Mouse (Mus musculus) lung, postnatal 25 days (tissue): ENCODE data around the gene Grin3a.

Source experiments
- DNase-seq: peaks from one replicate; pipeline ENCODE4 v3.0.0; 2022; ENCODE audit warnings: low spot score

Gene Grin3a

DNA sequence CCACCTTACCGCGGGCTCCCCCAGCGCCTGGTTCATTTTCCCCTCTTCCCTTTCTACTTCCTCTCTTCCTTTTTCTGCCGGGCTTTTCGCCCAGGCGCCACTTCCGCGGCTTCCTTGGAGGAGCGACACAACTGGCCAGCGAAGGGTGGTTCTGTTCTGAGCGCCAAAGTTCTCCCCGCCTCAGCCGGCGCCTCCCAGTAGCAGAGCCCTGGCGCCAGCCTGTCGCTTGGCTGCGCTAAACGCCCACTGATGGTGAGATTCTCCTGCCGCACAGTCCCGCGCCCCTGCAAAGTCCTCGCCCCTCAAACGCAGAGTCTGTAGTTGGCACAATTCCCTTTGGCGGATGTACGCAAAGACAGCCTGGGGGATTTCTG lies at the start of gene Grin3a:
Gene Grin3a (minus strand): TSS at position 133 of the 374 bp plus-strand sequence.
- DNase-seq: no peak

- no peak for DNase-seq
Measured at GRCm38 (mm10) chr4:49891835-49892301, 46.3 kb upstream of the Grin3a start.

DNA sequence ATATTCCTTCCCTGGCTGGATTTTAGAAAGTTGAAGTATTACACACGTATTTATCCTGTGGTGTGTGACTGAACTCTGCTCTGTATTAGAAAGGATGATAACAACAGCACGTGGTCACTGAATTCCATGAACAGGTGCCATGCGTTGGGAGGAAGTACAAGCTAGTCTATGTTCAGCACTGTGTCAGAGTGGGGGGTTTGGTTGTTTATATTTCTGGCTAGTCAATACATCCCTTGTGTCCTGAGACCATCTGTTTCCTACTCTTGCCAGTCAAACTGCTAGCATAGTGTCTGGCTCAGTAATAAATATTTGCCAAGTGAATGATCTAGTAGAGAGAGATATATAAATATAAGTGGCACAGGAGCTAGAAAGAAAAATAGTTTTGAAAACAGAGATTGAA lies 31.5 kb upstream of the Grin3a start:
- no peak for DNase-seq

- no peak for DNase-seq
Measured at GRCm38 (mm10) chr4:49860611-49861010, 15.1 kb upstream of the Grin3a start.

DNA sequence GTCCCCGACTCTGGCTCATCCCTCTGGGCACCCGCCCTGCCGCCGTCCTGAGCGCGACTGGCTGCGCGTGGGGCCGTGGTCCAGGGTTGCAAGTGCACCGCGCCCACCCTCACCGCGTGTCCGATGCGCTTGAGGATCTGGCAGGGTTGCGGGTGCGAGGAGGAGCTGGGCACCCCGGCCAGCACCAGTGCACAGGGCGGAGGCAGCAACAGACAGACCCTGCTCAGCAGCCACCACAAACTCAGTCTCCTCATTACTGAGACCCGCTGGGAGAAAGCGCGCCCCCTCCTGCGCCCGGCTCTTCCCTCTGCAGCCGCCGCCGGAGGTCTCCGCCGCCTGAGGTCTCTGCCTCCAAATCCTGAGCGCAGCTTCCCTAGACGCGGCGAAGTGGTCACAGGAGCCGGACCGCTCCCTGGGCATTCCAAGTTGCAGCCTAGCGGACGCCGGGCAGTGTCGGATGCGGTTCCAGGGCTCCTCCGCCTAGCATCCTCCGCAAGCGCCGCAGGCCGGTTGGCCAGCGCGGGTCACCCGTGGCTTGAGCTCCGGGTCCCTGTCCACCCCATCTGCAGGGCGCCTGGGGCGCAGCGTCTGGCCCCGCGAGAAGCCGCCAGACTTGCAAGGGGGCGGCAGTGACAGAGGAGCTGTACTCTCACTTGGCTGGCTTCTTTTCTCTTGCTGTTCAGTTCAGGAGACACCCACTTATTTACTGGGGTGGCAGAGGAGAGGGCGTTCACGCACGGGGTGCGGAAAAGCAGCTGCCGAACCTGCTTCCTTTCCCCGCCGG lies 524 bp downstream of the Grin3a start:
- DNase-seq: no peak

DNA sequence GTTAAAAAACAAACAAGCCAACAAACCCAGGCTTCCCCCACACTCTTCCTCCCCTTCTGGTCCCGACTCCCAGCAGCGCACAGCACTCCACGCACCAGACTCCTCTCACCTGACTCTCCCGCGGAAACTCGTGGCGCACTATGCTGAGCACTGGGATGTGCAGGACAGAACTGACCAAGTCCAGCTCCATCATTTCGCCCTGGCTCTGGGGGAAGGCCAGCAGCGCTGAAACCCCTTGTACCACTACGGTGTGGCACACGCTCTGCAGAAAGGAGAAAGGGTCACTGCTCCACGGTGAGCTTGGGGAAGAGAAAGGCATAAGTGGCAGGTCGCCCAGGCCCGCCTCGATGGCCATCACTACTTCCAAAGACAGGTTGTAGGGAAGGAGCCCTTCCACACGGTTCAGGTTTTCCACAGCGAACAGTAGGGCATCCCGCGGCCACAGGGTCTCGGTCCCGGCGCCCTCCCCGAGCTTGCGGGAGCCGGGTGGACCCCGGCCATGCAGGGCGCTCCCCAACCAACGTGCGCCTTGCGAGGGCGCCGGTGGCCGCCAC lies 1.2 kb downstream of the Grin3a start:
- DNase-seq: no peak

- no peak for DNase-seq
Measured at GRCm38 (mm10) chr4:49843787-49844186, 1.8 kb downstream of the Grin3a start.

- no peak for DNase-seq
Measured at GRCm38 (mm10) chr4:49832035-49832434, 13.5 kb downstream of the Grin3a start.

DNA sequence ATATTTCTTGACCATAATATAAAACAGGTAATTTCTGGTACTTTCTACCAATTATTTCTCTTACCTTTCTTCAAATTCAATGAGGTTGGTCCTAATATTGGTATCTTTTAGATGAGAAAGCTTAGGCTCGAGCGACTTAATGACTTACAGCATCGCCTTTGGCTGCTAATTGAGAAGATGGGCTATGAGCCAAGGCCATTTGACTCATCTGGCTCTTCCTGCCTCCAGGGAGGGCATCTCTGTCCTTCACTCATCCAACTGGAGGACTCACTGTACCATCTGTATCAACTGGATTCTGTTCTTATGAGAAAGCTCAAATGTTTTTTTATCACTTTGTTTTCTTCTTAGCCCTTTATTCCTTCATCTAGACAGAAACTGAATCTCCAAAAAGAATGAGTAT lies 31.7 kb downstream of the Grin3a start:
- no peak for DNase-seq

GRCm38 (mm10) chr4:49806791-49807190 lies 38.8 kb downstream of the Grin3a start:
- DNase-seq: no peak

DNA sequence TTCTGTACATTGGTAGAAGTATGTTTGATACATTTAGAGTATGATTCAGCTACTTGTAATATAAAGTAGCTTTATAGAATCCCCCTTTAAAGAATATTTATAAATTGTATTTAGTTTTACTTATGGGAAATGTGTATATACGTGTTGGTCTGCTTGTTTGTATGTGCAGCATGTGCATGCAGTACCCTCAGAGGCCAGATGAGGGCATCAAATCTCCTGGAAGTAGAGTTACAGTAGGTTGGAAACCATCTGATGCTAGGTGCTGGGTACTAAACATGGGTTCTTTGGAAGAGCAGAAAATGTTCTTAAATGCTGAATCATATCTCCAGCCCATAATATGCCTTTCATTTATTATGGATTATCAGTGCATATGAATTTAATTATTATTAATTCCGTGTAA lies 46.2 kb downstream of the Grin3a start:
- DNase-seq: no peak

DNA sequence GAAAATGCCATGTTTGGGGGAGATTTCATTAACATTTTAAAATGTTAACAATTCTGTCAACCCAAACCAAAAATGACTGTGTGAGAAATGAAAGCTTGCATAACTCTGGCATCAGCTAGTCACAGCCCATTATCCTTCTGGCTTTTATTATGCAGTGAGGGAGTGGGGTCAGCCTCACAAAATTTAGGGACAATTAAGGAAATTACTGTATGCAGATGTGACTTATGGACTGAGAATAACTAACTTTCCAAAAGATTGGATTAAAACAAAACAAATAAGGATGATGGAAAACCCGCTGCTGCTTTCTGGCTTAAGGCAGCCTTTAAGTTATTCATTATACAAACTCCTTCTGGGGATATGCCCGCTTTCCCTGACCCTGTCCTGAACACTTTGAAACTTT lies 56.6 kb downstream of the Grin3a start:
- DNase-seq: no peak

GRCm38 (mm10) chr4:49742847-49743246 lies 102.7 kb downstream of the Grin3a start:
- DNase-seq: no peak

GRCm38 (mm10) chr4:49741942-49742341 lies 103.6 kb downstream of the Grin3a start:
- no peak for DNase-seq

- no peak for DNase-seq
Measured at GRCm38 (mm10) chr4:49740796-49741766, 104.5 kb downstream of the Grin3a start.

DNA sequence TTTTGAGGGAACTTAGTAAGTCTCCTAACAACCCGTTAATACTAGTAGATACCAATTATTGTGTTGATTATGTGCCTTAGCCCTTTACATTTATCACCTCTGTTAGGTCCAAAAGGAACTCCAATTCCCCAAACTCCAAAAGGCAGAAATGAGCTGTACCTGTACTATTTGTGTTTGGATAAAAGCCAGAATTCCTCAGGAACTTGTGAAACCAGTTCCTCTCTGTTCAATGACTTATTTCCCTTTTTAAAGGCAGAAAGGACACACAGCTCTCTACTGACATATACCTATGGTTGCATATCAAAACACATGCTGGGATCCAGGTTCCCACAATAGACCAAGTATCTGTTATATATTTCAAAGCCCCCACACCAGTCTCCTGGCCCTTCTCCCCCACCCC lies 106.0 kb downstream of the Grin3a start:
- peak; percentile 17 for DNase-seq

DNA sequence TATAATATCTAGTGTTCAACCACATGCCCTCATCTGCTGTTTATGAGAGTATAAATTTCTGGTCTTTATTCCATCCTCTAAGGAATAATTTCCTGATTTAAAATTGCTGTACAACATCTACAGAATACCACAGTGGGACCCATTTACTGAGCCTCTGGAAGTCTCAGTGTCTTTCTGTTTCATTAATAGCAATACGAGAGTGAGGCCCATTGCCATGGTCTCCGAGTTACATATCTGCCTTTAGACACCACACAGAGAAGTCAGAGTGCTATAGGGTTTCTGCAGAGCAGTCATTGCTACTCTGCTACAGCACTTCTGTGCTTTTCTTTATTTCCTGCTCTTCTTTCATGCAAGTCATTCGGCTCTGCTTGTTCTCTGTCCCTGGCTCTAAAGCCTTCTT lies 116.2 kb downstream of the Grin3a start:
- DNase-seq: no peak

GRCm38 (mm10) chr4:49723908-49724307 lies 121.6 kb downstream of the Grin3a start:
- no peak for DNase-seq

- DNase-seq: no peak
Measured at GRCm38 (mm10) chr4:49691405-49692194, 153.9 kb downstream of the Grin3a start.

DNA sequence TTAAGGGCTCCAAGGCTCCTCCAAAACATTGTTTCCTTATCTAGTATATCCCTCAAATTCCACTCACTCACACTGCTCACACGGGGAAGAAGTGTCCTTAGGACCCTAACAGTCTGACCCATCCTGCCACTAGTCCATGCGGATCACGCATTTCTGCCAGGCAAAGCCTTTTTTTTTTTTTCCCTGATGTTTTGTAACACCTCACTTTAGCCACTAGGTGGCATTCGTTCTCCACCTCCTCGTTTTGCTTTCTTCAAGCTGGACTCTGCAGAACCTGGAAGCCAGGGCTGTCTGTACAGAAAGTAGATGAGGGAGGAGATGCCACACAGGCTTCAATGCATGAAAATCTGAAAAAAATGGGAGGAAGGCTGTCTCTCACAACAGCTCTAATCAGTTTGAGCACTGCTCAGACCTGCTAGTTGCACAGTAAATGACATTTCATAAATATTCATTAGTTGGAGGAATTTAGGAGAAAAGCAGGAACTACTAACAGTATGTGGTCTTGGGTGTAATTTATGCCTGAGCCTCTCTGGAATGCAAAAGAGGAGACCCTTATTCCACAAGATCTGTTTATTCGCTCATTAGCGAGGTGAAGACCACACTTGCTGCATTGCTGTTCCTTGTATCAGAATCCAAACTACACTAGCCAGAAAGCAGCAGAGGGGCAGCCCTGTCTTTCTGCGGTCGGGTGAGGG lies 156.8 kb downstream of the Grin3a start:
- DNase-seq: peak; percentile 39

- no peak for DNase-seq
Measured at GRCm38 (mm10) chr4:49681812-49682211, 163.7 kb downstream of the Grin3a start, which contains the start of gene Ppp3r2. Gene Ppp3r2, minus strand, starts transcription at chr4:49682024.
